Mouse (Mus musculus) telencephalon, adult 2 months (tissue): ENCODE measurements around the gene Trim34a.
"Not testable (repeated sequence)": the region's sequence is repeated elsewhere in the genome, so short reads cannot be mapped to it uniquely, and the experiment has no call there.

Experiments
- DNase-seq: peaks from one replicate; pipeline ENCODE4 v3.0.0-alpha.2; 2011; ENCODE audit warnings: low read depth, low spot score

Gene Trim34a

DNA sequence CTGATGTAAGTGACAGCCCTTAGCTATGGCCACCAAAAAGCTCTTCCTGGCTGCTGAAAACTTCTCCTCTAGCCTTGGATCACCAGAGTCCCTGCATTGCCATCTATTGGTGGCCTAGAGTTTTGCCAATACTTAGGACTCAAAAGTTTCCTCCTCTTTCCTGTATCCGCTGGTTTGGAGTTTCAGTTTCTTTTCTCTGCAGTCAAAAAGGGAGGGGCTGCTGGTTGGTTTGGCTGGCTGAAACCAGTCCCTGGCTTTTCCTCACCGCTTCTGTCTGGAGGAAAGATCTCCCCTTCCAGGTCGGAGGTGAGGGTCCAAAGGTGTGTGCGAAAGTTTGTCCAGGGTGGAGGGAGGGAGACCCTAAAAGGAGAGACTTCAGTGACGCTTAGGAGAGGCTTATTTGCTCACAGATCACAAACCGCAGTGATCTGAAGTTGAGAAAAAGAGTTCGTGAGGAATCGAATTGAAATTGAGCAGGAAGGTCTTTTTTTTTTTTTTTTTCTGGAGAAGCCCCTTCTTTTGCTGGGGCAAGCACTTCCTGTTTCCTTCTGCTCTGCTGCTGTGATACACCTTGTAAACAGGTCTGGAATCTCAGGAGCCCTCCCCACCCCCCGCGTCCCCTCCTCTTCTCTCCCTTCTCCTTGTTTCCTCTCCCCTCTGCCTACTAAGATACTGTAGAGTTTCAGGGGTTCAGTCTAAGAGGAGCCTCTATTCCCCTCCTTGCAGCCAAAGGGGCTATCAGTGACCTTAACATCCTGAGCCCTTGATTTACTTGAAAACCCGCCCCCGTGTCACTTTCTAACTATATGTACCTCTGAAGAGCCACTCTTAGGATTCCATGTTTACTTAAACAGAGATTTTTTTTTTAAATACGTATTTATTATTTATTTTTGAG lies at the start of gene Trim34a:
TSS of gene Trim34a (plus strand) at position 171 of the 895 bp plus-strand sequence.
- DNase-seq, result peak; percentile 4

DNA sequence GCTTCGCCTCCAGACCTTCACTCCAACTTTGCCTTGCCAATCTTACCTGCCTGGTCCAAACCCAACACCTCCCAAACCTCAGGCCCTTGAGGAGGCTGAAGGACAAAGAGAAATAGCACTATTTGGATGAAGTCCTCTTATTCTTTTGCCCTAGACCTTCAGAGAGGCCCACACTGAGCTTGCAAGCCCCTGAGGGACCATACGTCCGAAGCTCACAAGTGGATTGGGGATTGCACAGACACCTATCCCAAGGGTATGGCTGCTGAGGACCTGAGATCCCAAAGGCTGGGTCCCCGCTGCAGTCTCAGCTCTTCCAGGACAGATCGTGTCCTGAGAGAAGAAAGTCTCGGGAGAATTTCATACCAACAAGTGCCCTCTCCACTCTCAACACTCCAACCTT lies 48.4 kb upstream of the Trim34a start, which contains the start of gene Olfr649:
TSS of gene Olfr649 (minus strand) at position 101 of the 400 bp plus-strand sequence.
- DNase-seq, result no peak

DNA sequence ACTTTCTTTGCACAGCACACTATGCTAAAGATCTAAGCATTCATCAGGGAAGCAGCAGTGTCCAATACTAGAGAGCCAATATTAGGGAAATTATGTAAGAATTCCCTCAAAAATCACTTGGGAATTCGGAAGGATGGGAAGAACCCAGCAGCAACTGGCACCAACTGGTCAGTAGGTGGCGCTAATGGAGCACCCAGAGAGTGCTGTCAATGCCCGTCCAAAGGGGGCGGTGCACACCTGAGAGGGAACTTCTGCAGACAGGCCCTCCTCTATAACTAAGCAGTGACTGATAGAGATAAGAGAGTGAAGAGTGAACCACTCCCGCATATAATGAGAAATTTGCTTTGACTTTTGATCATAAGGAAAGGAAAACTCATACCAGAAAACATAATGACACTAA lies 44.4 kb upstream of the Trim34a start:
- no peak for DNase-seq

DNA sequence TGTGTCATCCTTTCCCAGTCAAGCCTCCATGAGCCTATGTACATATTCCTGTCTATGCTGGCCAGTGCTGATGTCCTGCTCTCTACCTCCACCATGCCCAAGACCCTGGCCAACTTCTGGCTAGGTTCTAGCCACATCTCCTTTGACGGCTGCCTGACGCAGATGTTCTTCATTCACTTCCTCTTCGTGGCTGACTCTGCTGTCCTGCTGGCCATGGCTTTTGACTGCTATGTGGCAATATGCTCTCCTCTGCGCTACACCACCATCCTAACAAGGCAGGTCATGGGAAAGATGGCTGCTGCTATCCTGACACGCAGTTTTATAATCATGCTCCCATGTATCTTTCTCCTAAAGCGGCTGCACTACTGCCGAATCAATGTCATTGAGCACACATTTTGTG lies 38.1 kb upstream of the Trim34a start:
- DNase-seq, result no peak

DNA sequence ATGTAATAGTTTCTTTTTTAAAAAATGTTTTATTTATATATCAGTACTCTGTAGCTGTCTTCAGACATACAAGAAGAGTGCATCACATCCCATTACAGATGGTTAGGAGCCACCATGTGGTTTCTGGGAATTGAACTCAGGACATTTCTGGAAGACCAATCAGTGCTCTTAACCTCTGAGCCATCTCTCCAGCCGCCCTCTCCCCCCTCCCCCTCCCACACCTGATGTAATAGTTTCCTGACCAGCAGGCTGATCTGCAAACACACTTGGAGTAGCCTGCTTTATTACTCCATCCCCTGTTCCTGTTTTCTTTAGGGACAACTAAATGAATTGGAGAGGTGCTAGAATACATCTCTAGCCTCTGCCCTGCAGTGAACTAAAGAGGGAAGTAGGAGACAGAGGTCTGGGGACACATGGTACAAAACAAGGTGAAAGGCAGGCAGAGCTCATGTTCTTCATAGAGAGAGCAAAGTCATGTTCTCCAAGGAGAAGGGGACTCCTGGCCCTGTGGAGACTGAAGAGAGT lies 28.2 kb upstream of the Trim34a start:
- no peak for DNase-seq

DNA sequence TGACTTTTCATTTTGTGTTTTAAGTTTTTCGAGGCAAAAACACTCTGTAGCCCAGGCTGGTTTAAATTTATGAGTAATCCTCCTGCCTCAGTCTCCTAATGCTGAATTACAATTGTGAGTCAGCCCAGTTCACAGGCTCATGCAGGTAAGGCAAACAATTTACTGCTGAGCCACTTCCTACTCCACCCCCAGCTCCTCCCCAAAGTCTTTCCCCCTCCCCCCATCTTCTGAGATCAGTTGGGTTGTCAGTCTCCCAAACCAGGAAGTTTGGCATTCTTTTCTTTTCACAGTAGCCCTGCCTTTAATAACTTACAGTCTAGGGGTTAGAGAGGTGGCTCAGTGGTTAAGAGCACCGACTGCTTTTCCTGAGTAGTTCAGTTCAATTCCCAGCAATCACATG lies 26.4 kb upstream of the Trim34a start:
- DNase-seq, result no peak

DNA sequence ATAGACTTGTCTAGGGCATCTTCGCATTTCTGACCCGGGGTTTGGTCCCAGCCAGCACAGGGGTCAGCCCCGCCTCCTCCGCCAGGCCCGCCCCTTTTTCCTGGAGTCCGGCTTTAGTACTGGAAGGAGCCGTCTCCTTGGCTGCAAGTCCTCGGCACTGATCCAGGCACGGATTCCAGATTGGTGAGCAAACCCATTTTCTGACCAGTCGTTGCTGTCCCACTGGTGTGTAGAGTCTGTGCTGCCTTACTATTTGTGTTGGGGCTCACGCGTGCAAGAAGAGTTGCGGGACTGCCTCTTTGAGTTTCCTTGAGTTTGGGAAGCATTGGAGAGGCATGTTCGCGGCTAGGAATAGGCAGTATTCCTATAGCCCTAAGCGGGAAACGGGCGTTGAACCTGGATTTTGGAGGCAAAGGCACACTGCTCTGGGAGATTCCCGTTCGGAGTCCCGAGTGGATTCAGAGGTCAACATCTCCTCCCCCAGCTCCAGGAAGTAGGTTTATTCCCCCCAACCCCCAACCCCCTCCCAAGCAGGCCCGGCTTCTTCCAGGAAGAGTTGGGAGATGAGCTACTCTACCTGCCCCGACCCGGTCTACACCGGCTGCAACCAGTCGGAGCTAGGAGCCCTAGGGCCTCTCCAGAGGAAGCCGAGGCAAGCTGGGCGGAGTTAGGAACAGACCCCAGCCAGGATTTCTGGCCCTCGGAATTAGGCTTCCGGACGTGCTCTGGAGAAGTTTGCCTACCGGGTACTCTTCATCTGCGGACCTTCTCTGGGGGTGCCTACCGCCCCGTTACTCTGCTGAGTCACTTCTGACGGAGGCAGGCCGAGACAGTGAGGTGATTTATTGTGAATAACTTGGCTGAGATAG lies 25.3 kb upstream of the Trim34a start, which contains the start of gene Trim6:
TSS of gene Trim6 (plus strand) at position 93 of the 869 bp plus-strand sequence.
- DNase-seq, result no peak

DNA sequence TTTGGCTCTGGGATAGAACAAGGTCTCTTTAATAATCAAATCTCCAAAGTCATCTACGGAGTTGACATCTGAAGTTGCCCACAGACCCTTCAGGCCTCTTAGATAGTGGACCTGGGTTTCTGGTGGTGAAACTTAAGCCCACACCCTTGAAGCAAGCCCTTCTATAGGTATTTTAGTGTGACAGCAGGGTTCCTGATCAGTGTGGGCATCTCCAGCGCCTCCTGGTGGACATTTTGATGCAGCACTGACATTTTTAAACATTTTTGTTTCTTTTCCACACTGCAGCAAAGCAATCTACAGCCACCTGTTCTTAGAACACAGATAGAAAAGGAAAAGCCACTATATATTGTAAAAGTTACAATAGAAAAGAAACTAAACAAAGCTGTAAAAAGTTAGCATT lies 13.1 kb upstream of the Trim34a start:
- no peak for DNase-seq

DNA sequence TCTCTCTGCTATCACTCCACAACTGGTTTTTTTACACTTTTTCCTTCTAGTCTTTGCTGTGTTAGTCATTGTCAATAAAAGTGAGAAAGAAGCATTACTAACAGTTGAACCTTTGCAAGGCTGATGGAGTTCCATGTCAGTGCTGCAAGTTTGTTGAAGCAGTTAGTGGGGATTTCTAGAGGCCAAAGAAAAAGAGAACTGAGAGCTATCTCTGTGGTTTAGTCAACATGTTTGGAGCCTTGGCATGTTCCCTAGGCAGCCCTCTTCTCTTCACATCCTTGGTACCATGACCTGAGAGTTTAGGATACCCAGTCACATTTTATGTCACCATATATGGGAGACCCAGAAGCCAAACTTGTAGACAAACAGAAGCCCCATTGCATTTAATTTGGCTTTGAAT lies 3.4 kb upstream of the Trim34a start:
- DNase-seq, result no peak

DNA sequence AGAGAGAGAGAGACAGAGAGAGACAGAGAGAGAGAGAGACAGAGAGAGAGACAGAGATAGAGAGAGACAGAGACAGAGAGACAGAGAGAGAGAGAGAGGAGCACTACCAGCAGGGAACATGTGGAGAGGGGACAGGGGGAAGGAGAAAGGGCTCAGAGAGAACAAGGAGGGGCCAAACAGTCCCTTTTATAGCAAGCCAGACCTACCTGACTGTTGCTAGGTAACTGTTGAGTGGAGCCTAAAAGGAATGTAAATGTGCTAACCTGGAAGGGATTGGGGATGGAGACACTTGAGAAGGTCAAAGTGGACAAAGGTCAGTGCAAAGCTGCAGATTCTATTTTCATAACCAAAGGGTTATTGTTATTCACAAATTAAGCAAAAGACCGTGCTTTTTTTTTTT lies 641 bp upstream of the Trim34a start:
- no peak for DNase-seq

DNA sequence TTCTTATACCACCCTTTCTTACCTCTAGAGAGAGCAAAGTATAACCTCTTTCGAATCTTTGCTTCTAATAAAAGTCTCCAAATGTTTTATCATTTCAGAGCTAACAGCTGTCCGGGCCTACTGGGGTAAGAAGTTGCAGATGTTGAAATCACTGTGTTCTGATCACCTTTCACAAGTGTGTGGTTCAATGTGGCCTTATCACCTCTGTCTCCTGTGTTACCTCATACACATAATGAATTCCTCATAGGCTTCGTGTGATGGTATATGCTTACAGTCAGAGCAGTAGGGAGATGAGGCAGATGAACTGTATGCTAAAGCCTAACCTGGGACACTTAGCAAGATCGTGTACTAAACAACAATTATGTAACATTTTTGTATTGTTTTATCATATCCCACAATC lies 16.1 kb downstream of the Trim34a start:
- DNase-seq, result not testable (repeated sequence)

DNA sequence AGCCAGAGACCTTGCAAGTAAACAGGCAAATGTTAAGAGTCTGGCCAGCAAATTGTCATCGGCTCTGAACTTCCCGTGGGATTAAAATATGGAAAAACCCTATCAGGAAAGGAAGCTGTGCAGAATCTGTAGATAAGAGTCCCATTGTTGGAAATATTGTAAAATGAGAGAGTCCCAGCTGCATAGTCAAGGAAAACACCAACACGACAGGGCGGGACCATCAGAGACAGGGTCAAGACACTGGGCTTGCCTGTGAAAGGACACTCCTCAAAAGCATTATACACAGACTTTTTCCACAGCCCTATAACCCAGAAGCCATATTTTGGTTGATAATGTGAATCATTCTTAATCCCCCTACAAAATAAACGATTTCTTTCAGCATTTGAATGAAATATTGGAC lies 21.1 kb downstream of the Trim34a start:
- DNase-seq, result not testable (repeated sequence)

DNA sequence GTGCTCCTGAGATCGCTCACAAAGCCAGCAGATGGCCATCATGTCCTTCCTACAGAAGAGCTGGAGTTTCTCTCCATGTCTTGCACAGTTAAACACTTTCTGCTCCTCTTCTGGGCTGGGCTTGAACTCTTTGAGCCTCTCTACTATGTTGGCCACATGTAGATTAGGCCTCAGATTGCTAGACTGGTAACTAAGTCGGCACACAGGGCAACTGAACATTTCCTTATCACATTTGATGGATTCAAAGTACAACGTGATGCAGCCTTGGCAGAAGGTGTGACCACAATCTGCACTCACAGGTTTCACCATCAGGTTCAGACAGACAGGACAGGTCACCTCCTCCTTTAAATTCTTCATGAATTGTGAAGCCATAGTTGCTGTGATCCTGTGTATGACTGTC lies 35.1 kb downstream of the Trim34a start:
- not testable (repeated sequence) for DNase-seq

DNA sequence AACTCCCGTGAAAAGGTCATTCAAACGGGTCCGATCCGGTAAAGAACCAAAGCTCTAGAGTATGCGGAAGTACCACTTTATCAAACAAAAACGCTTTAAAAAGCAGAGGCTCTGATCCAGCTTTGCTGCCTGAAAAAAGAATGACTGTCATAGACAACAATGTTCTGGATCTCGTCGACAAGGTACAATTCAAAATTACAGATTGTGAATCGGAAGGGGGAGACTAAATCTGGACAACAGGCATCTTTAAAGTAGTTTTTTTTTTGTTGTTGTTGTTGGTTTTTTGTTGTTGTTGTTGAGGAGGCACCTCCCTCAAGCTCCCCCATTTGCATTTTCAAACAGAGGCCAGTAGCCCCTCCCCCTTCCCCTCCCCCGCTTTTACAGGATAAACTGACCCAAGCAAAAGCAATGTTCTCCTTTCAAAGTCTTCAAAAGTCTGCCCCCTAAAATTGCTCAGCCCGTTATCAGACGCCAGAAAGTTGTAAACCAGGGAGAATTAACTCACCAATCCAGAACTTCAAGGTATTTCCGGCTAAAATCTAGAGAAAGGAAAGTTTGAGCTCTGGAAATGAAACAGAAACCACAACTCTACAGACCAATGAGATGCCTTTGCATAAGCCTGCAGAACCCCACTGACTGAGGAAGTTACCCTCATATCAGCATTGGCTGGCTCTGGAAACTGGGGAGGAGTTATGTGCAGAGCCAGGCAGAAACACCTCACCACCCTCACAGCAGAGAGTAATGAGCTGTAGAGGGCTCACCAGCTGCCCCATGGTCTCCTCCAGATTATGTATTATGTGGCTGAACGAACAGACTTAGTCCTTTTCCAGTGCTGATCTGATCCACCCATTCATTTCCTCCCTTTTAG lies 43.6 kb downstream of the Trim34a start, which contains the start of gene Trim5:
TSS of gene Trim5 (minus strand) at position 519 of the 868 bp plus-strand sequence.
- DNase-seq, result not testable (repeated sequence)

DNA sequence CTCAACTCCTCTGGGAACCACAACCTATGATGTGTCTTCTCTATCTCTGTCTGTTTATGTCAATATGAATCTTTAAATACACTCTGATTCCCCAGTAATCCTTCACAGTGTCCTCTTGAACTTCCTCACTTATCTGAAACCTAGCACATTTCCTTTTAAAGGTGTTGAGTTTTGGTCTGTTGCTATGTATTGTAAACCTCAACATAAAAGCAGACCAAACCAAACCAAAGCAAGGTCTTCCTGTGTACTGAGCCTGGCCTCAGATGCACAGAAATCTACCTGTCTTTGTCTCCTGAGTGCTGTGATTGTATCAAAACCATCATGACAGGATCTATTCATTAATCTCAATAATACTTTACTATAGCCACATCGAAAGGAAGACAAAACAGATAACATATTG lies 46.4 kb downstream of the Trim34a start:
- DNase-seq, result no peak

DNA sequence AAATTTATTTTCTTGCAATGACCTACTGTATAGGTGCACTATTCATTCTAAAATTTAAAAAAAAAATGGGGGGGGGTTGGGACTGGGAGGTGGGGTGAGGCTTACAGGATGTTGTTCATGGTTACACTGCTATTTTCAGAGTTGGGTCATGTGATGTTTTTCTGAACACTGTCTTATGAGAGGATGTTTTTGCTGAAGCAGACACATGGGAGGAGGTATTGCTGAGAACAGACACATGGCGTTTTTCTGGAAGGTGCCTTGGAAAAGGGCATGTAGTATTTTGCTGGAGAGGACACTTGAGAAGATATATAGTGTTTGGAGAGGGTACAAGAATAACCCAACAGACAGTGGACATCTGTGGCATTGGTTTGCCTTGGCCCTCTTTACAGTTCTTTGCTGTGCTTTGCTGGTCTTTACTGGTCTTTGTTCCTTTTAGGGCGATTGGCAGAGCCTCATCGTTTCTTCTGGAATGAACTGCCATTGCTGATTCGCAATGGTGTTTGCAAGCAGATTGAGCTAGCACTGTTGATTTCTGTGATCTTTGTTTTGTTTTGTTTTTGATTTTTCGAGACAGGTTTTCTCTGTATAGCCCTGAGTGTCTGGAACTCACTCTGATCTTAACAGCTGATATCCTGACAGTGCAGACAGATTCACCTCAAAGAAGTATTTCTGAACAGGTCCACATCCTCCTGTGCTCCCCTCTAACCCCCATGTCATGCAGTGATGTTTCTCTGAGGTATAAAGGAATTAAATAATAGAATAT lies 47.6 kb downstream of the Trim34a start:
- DNase-seq, result no peak
